Mouse (Mus musculus) MEL (cell line): ENCODE measurements around the gene Ddah1. TPM values are rescaled to one million over a fixed set of nuclear protein-coding genes. Genes with fewer than 3 reads are reported as not detected.

ENCODE experiments used
- DNase-seq: peaks from one replicate; pipeline ENCODE4 v3.0.0; 2011; ENCODE audit warnings: low read depth, low spot score
- H3K27ac ChIP-seq: 2 replicates; pipeline ENCODE4 v1.5.1; 2012; ENCODE audit warnings: low read depth, mild to moderate bottlenecking, control low read depth, low read length, moderate library complexity; ENCODE audit not compliant: control insufficient read depth
- H3K27me3 ChIP-seq, 2 experiments: fragments of 150-350 bp in 1 of 2; sonication (generic) in 1 of 2; 2 replicates each; pipeline ENCODE4 v1.6.1; 2012; ENCODE audit warnings: low read length in 2 of 2, mild to moderate bottlenecking in 2 of 2, improper control_type of control experiment in 1 of 2, moderate library complexity in 1 of 2; ENCODE audit not compliant: insufficient read depth in 2 of 2, control insufficient read depth in 1 of 2
- H3K36me3 ChIP-seq, 2 experiments: 2 replicates each; pipeline ENCODE4 v1.6.1; 2012 to 2014; ENCODE audit warnings: low read length in 2 of 2, improper control_type of control experiment in 1 of 2, inconsistent platforms in 1 of 2, mild to moderate bottlenecking in 1 of 2; ENCODE audit not compliant: insufficient read depth in 2 of 2, control insufficient read depth in 1 of 2
- H3K4me1 ChIP-seq, 2 experiments: fragments of 150-350 bp in 1 of 2; sonication (generic) in 1 of 2; 2 replicates each; pipeline ENCODE4 v1.6.1; 2012; ENCODE audit warnings: low read length in 2 of 2, improper control_type of control experiment in 1 of 2, mild to moderate bottlenecking in 1 of 2; ENCODE audit not compliant: insufficient read depth in 2 of 2, control insufficient read depth in 1 of 2
- H3K4me3 ChIP-seq, 2 experiments: fragments of 150-350 bp in 1 of 2; sonication (generic) in 1 of 2; 2 replicates each; pipeline ENCODE4 v1.5.1; 2012; ENCODE audit warnings: low read depth in 2 of 2, low read length in 2 of 2, mild to moderate bottlenecking in 2 of 2, moderate library complexity in 2 of 2, control low read depth in 1 of 2, improper control_type of control experiment in 1 of 2; ENCODE audit not compliant: control insufficient read depth in 1 of 2, insufficient read depth in 1 of 2
- H3K79me2 ChIP-seq: 2 replicates; pipeline ENCODE4 v1.6.1; 2012; ENCODE audit warnings: mild to moderate bottlenecking, low read length, moderate library complexity; ENCODE audit not compliant: control insufficient read depth, poor library complexity, insufficient read depth
- H3K9ac ChIP-seq: 2 replicates; pipeline ENCODE4 v1.6.1; 2012; ENCODE audit warnings: low read depth, mild to moderate bottlenecking, control low read depth, low read length, moderate library complexity; ENCODE audit not compliant: control insufficient read depth, poor library complexity, severe bottlenecking
- H3K9me3 ChIP-seq: fragments of 150-350 bp; sonication (generic); replicated peaks from 2 replicates; pipeline ENCODE4 v1.6.1; 2012; ENCODE audit warnings: mild to moderate bottlenecking, low read length, improper control_type of control experiment, moderate library complexity; ENCODE audit not compliant: insufficient read depth
- BHLHE40 ChIP-seq: IDR thresholded peaks from 2 replicates; pipeline ENCODE4 v1.6.1; 2012; ENCODE audit warnings: low read depth, mild to moderate bottlenecking, inconsistent platforms, low read length, improper control_type of control experiment, borderline replicate concordance
- CHD1 ChIP-seq: IDR thresholded peaks from 2 replicates; pipeline ENCODE4 v1.6.1; 2012; ENCODE audit warnings: low read depth, mild to moderate bottlenecking, inconsistent platforms, low read length, improper control_type of control experiment
- CHD2 ChIP-seq: IDR thresholded peaks from 2 replicates; pipeline ENCODE4 v1.6.1; 2011; ENCODE audit warnings: low read length, improper control_type of control experiment
- CTCF ChIP-seq, 3 experiments: IDR thresholded peaks in 2 of 3; conservative IDR thresholded peaks in 1 of 3; 2 replicates each; pipeline ENCODE4 v1.5.1; 2011 to 2012; ENCODE audit warnings: low read length in 3 of 3, low read depth in 2 of 3, mild to moderate bottlenecking in 2 of 3, improper control_type of control experiment in 1 of 3, inconsistent platforms in 1 of 3, mixed read lengths in 1 of 3, moderate library complexity in 1 of 3; ENCODE audit not compliant: control insufficient read depth in 1 of 3, insufficient read depth in 1 of 3, poor library complexity in 1 of 3, severe bottlenecking in 1 of 3
- E2F4 ChIP-seq: IDR thresholded peaks from 2 replicates; pipeline ENCODE4 v1.6.1; 2011; ENCODE audit warnings: low read depth, low read length, improper control_type of control experiment, borderline replicate concordance
- ELF1 ChIP-seq: IDR thresholded peaks from 2 replicates; pipeline ENCODE4 v1.6.1; 2014; ENCODE audit warnings: low read depth, mild to moderate bottlenecking, inconsistent platforms, low read length, improper control_type of control experiment, moderate library complexity
- EP300 ChIP-seq, 2 experiments: IDR thresholded peaks; 2 replicates each; pipeline ENCODE4 v1.6.1; 2011; ENCODE audit warnings: improper control_type of control experiment in 2 of 2, low read length in 2 of 2, low read depth in 1 of 2, mild to moderate bottlenecking in 1 of 2
- ETS1 ChIP-seq: IDR thresholded peaks from 2 replicates; pipeline ENCODE4 v1.6.1; 2012; ENCODE audit warnings: low read depth, mild to moderate bottlenecking, inconsistent platforms, low read length, improper control_type of control experiment, moderate library complexity
- GABPA ChIP-seq: IDR thresholded peaks from 2 replicates; pipeline ENCODE4 v1.6.1; 2012; ENCODE audit warnings: low read depth, mild to moderate bottlenecking, inconsistent platforms, low read length, improper control_type of control experiment, moderate library complexity
- GATA1 ChIP-seq: IDR thresholded peaks from 2 replicates; pipeline ENCODE4 v1.6.1; 2011; ENCODE audit warnings: low read depth, low read length, improper control_type of control experiment
- JUND ChIP-seq: IDR thresholded peaks from 2 replicates; pipeline ENCODE4 v1.6.1; 2011; ENCODE audit warnings: low read depth, mild to moderate bottlenecking, improper control_type of control experiment, low read length
- MAFK ChIP-seq: IDR thresholded peaks from 2 replicates; pipeline ENCODE4 v1.6.1; 2011; ENCODE audit warnings: low read depth, mild to moderate bottlenecking, low read length, improper control_type of control experiment, borderline replicate concordance
- MAX ChIP-seq: IDR thresholded peaks from 2 replicates; pipeline ENCODE4 v1.6.1; 2011; ENCODE audit warnings: low read length, improper control_type of control experiment
- MAZ ChIP-seq: IDR thresholded peaks from 2 replicates; pipeline ENCODE4 v1.6.1; 2012; ENCODE audit warnings: low read depth, mild to moderate bottlenecking, inconsistent platforms, low read length, improper control_type of control experiment
- MYB ChIP-seq: IDR thresholded peaks from 2 replicates; pipeline ENCODE4 v1.6.1; 2011; ENCODE audit warnings: mild to moderate bottlenecking, low read depth, low read length, improper control_type of control experiment
- NRF1 ChIP-seq: IDR thresholded peaks from 2 replicates; pipeline ENCODE4 v1.6.1; 2014; ENCODE audit warnings: low read depth, mild to moderate bottlenecking, inconsistent platforms, low read length, improper control_type of control experiment, moderate library complexity; ENCODE audit not compliant: poor library complexity, insufficient read depth, severe bottlenecking
- POLR2AphosphoS2 ChIP-seq: IDR thresholded peaks from 2 replicates; pipeline ENCODE4 v1.6.1; 2011; ENCODE audit warnings: low read length, improper control_type of control experiment
- POLR2AphosphoS5 ChIP-seq: IDR thresholded peaks from 2 replicates; pipeline ENCODE4 v1.6.1; 2012; ENCODE audit warnings: low read depth, borderline replicate concordance, mild to moderate bottlenecking, inconsistent platforms, low read length, moderate library complexity, mixed read lengths
- RAD21 ChIP-seq: IDR thresholded peaks from 2 replicates; pipeline ENCODE4 v1.6.1; 2011; ENCODE audit warnings: mild to moderate bottlenecking, low read depth, low read length, improper control_type of control experiment
- RCOR1 ChIP-seq: IDR thresholded peaks from 2 replicates; pipeline ENCODE4 v1.6.1; 2012; ENCODE audit warnings: low read depth, mild to moderate bottlenecking, inconsistent platforms, low read length, improper control_type of control experiment
- SMC3 ChIP-seq: IDR thresholded peaks from 2 replicates; pipeline ENCODE4 v1.6.1; 2011; ENCODE audit warnings: low read depth, low read length, improper control_type of control experiment
- TAL1 ChIP-seq: IDR thresholded peaks from 2 replicates; pipeline ENCODE4 v1.6.1; 2012; ENCODE audit warnings: mild to moderate bottlenecking, inconsistent platforms, low read length, moderate library complexity, mixed read lengths
- TBP ChIP-seq: IDR thresholded peaks from 2 replicates; pipeline ENCODE4 v1.8.0; 2011; ENCODE audit warnings: low read depth, low read length, improper control_type of control experiment
- TCF12 ChIP-seq: IDR thresholded peaks from 2 replicates; pipeline ENCODE4 v1.6.1; 2014; ENCODE audit warnings: low read depth, mild to moderate bottlenecking, inconsistent platforms, low read length, improper control_type of control experiment, moderate library complexity
- UBTF ChIP-seq: IDR thresholded peaks from 2 replicates; pipeline ENCODE4 v1.6.1; 2012; ENCODE audit warnings: low read depth, mild to moderate bottlenecking, inconsistent platforms, low read length, improper control_type of control experiment, moderate library complexity, borderline replicate concordance; ENCODE audit not compliant: insufficient read depth
- USF1 ChIP-seq: IDR thresholded peaks from 2 replicates; pipeline ENCODE4 v1.6.1; 2014; ENCODE audit warnings: low read depth, mild to moderate bottlenecking, inconsistent platforms, low read length, improper control_type of control experiment, moderate library complexity
- ZC3H11A ChIP-seq: IDR thresholded peaks from 2 replicates; pipeline ENCODE4 v1.6.1; 2012; ENCODE audit warnings: low read depth, mild to moderate bottlenecking, inconsistent platforms, low read length, improper control_type of control experiment
- ZKSCAN1 ChIP-seq: IDR thresholded peaks from 2 replicates; pipeline ENCODE4 v1.6.1; 2012; ENCODE audit warnings: low read depth, mild to moderate bottlenecking, inconsistent platforms, low read length, improper control_type of control experiment, moderate library complexity
- ZNF384 ChIP-seq: IDR thresholded peaks from 2 replicates; pipeline ENCODE4 v1.6.1; 2012; ENCODE audit warnings: low read depth, mild to moderate bottlenecking, inconsistent platforms, low read length, improper control_type of control experiment
- polyA plus RNA-seq, 2 experiments: library from polyadenylated mRNA; stranded (reverse) in 1 of 2; unstranded in 1 of 2; fragments of >175 nt in 1 of 2; fragments of >200 nt in 1 of 2; gene quantifications; 2 replicates each; pipeline versions ENCODE4 v1.2.1 to v1.2.4; 2012; ENCODE audit warnings: low replicate concordance in 2 of 2, low read depth in 1 of 2; ENCODE audit not compliant: insufficient read length in 2 of 2, insufficient read depth in 1 of 2, missing spikeins in 1 of 2
- total RNA-seq: library from RNA; depleted of rRNA; stranded (reverse); fragments of 300-350 nt; gene quantifications from 2 replicates; pipeline ENCODE4 v1.2.3, GENCODE M21; 2012

Ddah1 gene
- total and polyA plus RNA-seq, 3 experiments: not detected

- Histone ChIP-seq H3K9me3 (no peaks in the 10 kb centered on the region), H3K4me1 (peaks cover 0 to 6% of the 10 kb centered on the region in 2 experiments; a peak in 2 of 4 replicates), H3K27me3 (no peaks in the 10 kb centered on the region), H3K36me3 (peaks cover 0 to 19% of the 10 kb centered on the region in 2 experiments; a peak in 2 of 4 replicates), H3K4me3 (peak overlapping the region in 1 of 2 experiments; percentile 68; a peak in 1 of 4 replicates), H3K9ac (no peak overlapping the region), H3K79me2 (peaks cover 26% of the 10 kb centered on the region), H3K27ac (no peak overlapping the region)
- no peak for DNase-seq
- peak in 1 of 2 experiments; percentile 12; a peak in 1 of 4 replicates for TF ChIP-seq EP300 (IDR thresholded peaks at IDR 0.05; ENCODE audit: low read depth in 1 of 2, low read length in 2 of 2)
- TF ChIP-seq UBTF: no peak
- no peak for TF ChIP-seq MAFK
Observed at GRCm38 (mm10) chr3:145922971-145923370, 164.5 kb downstream of the Ddah1 start.

- peaks cover 0 to 6% of the 10 kb centered on the region in 2 experiments; a peak in 2 of 4 replicates for H3K4me1 ChIP-seq
- DNase-seq: peak; percentile 99
- TF ChIP-seq GATA1 (no peak), UBTF (no peak; the same call in 1 of the 2 replicates), MAFK (no peak), ZNF384 (no peak), POLR2AphosphoS5 (no peak), ZKSCAN1 (no peak), USF1 (no peak), TCF12 (peak; percentile 46; the same call in 1 of the 2 replicates), MAX (0 out of 2 replicates have a peak, but pooled peaks have one; percentile 21), TAL1 (no peak), SMC3 (no peak), RCOR1 (no peak), E2F4 (no peak), RAD21 (no peak), ETS1 (peak; percentile 53; the same call in 1 of the 2 replicates), CTCF (IDR thresholded peaks at IDR 0.05 in 2 of 3, conservative IDR thresholded peaks at IDR 0.05 in 1 of 3; ENCODE audit: control insufficient read depth in 1 of 3, insufficient read depth in 1 of 3, low read depth in 2 of 3, low read length in 3 of 3, poor library complexity in 1 of 3, severe bottlenecking in 1 of 3) (no peak), ELF1 (peak; percentile 79), NRF1 (no peak), JUND (no peak), TBP (peak; percentile 80), POLR2AphosphoS2 (peak; percentile 30; the same call in 1 of the 2 replicates), GABPA (no peak), MYB (no peak), EP300 (IDR thresholded peaks at IDR 0.05; ENCODE audit: low read depth in 1 of 2, low read length in 2 of 2) (0 out of 4 replicates have a peak, but pooled peaks of 1 of the 2 experiments have one; percentile 5), ZC3H11A (no peak), BHLHE40 (no peak), CHD2 (no peak), MAZ (peak; percentile 15; the same call in 1 of the 2 replicates), CHD1 (no peak)
Observed at GRCm38 (mm10) chr3:145923874-145924577, 165.6 kb downstream of the Ddah1 start.

More at GRCm38 (mm10) chr3:145923874-145924577, 165.6 kb downstream of the Ddah1 start:
- Histone ChIP-seq H3K36me3 (peaks cover 0 to 19% of the 10 kb centered on the region in 2 experiments; a peak in 3 of 4 replicates), H3K27ac (peak overlapping the region; percentile 74), H3K9me3 (no peaks in the 10 kb centered on the region), H3K27me3 (no peaks in the 10 kb centered on the region), H3K9ac (peak overlapping the region; percentile 96), H3K4me3 (peak overlapping the region; percentile 91 to 98), H3K79me2 (peaks cover 29% of the 10 kb centered on the region)
